Mouse (Mus musculus) neural tube, embryonic 13.5 days (tissue): Measurements from ENCODE around the gene Bcl2l13. TPM values are rescaled to one million over a fixed set of nuclear protein-coding genes. Genes with fewer than 3 reads are reported as not detected.
A peak's percentile ranks its signal among the peaks of the same experiment; 100 is the strongest.

ENCODE experiments used
- ATAC-seq: fragments of 200-750 bp; cut with Nextera tagmentation; 2 replicates; pipeline ENCODE4 v1.8.0; 2017; ENCODE audit warnings: low read depth, mild to moderate bottlenecking, moderate TSS enrichment, moderate library complexity
- H3K27ac ChIP-seq: fragments of 300-500 bp; sonication (generic); replicated peaks from 2 replicates; pipeline ENCODE4 v1.5.1; 2015; ENCODE audit warnings: moderate library complexity, mild to moderate bottlenecking, inconsistent platforms
- H3K27me3 ChIP-seq: fragments of 300-500 bp; sonication (generic); 2 replicates; pipeline ENCODE4 v1.6.1; 2015; ENCODE audit warnings: mild to moderate bottlenecking, inconsistent platforms
- H3K36me3 ChIP-seq: fragments of 300-500 bp; sonication (generic); 2 replicates; pipeline ENCODE4 v1.6.1; 2015; ENCODE audit warnings: mild to moderate bottlenecking, inconsistent platforms
- H3K4me1 ChIP-seq: fragments of 300-500 bp; sonication (generic); replicated peaks from 2 replicates; pipeline ENCODE4 v1.6.1; 2015; ENCODE audit warnings: inconsistent platforms
- H3K4me2 ChIP-seq: fragments of 300-500 bp; sonication (generic); 2 replicates; pipeline ENCODE4 v1.6.1; 2015; ENCODE audit warnings: inconsistent platforms, mild to moderate bottlenecking, moderate library complexity
- H3K4me3 ChIP-seq: fragments of 300-500 bp; sonication (generic); 2 replicates; pipeline ENCODE4 v1.5.1; 2015; ENCODE audit warnings: mild to moderate bottlenecking, inconsistent platforms
- H3K9ac ChIP-seq: fragments of 300-500 bp; sonication (generic); 2 replicates; pipeline ENCODE4 v1.6.1; 2015; ENCODE audit warnings: moderate library complexity, mild to moderate bottlenecking, inconsistent platforms
- H3K9me3 ChIP-seq: fragments of 300-500 bp; sonication (generic); 2 replicates; pipeline ENCODE4 v1.6.1; 2016; ENCODE audit warnings: inconsistent platforms
- WGBS: fragments of 180-500 bp; shearing (Covaris S2); methylation state at CpG from one replicate; pipeline ENCODE4 v1.1.7; 2015; 5-methylcytosine and 5-hydroxymethylcytosine counted together
- polyA plus RNA-seq: library from polyadenylated mRNA; unstranded; fragments of >200 nt; fragmentation: Nextera tagmentation; extraction: Ambion mirVana; gene quantifications from 2 replicates; pipeline ENCODE4 v1.2.1, GENCODE M21; 2015

Gene Bcl2l13
- polyA plus RNA-seq, 1 experiment from 2014 or later = 23.6 TPM

- Histone ChIP-seq H3K9me3 (no peaks in the 10 kb centered on the region), H3K27ac (no peak overlapping the region), H3K36me3 (peaks cover 28% of the 10 kb centered on the region), H3K4me3 (no peak overlapping the region), H3K9ac (no peak overlapping the region), H3K27me3 (no peaks in the 10 kb centered on the region), H3K4me1 (no peaks in the 10 kb centered on the region), H3K4me2 (no peak overlapping the region)
- 83% methylated on average over 2 of the region's 2 CpGs for WGBS
- no peak for ATAC-seq
Measured at GRCm38 (mm10) chr6:120871286-120871685, 35.3 kb downstream of the Bcl2l13 start.

GRCm38 (mm10) chr6:120873874-120874273, 37.9 kb downstream of the Bcl2l13 start:
- H3K4me3 ChIP-seq = no peak overlapping the region
- WGBS = 81% methylated on average over 9 of the region's 9 CpGs
- H3K27me3 ChIP-seq = no peaks in the 10 kb centered on the region
- no peak for ATAC-seq
- no peak overlapping the region for H3K9ac ChIP-seq
- no peak overlapping the region for H3K4me2 ChIP-seq
- peaks cover 35% of the 10 kb centered on the region for H3K36me3 ChIP-seq
- no peaks in the 10 kb centered on the region for H3K9me3 ChIP-seq
- H3K27ac ChIP-seq = no peak overlapping the region
- H3K4me1 ChIP-seq = no peaks in the 10 kb centered on the region

GRCm38 (mm10) chr6:120879046-120879445, 43.0 kb downstream of the Bcl2l13 start:
- no peaks in the 10 kb centered on the region for H3K27me3 ChIP-seq
- H3K36me3 ChIP-seq = peaks cover 59% of the 10 kb centered on the region
- H3K27ac ChIP-seq = no peak overlapping the region
- H3K4me3 ChIP-seq = no peak overlapping the region
- H3K4me1 ChIP-seq = 0 out of 2 replicates have a peak, but pooled peaks cover under 1% of the 10 kb centered on the region
- WGBS = 91% methylated on average over 5 of the region's 5 CpGs
- H3K9ac ChIP-seq = no peak overlapping the region
- H3K4me2 ChIP-seq = no peak overlapping the region
- H3K9me3 ChIP-seq = no peaks in the 10 kb centered on the region
- no peak for ATAC-seq

- Histone ChIP-seq H3K4me3 (no peak overlapping the region), H3K4me2 (no peak overlapping the region), H3K9ac (no peak overlapping the region), H3K27ac (peak overlapping the region; percentile 38; the same call in 1 of the 2 replicates), H3K4me1 (peaks cover 7% of the 10 kb centered on the region; the same call in 1 of the 2 replicates), H3K36me3 (peaks cover 65% of the 10 kb centered on the region), H3K27me3 (no peaks in the 10 kb centered on the region), H3K9me3 (no peaks in the 10 kb centered on the region)
- WGBS = 54% methylated on average over 6 of the region's 6 CpGs
- peak; percentile 47; the same call in 1 of the 2 replicates for ATAC-seq
Measured at GRCm38 (mm10) chr6:120884436-120884835, 48.4 kb downstream of the Bcl2l13 start.

GRCm38 (mm10) chr6:120886696-120887095, 50.7 kb downstream of the Bcl2l13 start:
- no peak overlapping the region for H3K4me3 ChIP-seq
- no peaks in the 10 kb centered on the region for H3K27me3 ChIP-seq
- WGBS = 90% methylated on average over 17 of the region's 17 CpGs
- no peak for ATAC-seq
- H3K4me1 ChIP-seq = peaks cover 7% of the 10 kb centered on the region; the same call in 1 of the 2 replicates
- H3K9me3 ChIP-seq = no peaks in the 10 kb centered on the region
- H3K27ac ChIP-seq = no peak overlapping the region
- peaks cover 76% of the 10 kb centered on the region for H3K36me3 ChIP-seq
- H3K9ac ChIP-seq = no peak overlapping the region
- no peak overlapping the region for H3K4me2 ChIP-seq

GRCm38 (mm10) chr6:120894089-120894488, 58.1 kb downstream of the Bcl2l13 start:
- Histone ChIP-seq H3K4me2 (no peak overlapping the region), H3K4me1 (no peaks in the 10 kb centered on the region), H3K36me3 (peaks cover 61% of the 10 kb centered on the region), H3K9me3 (no peaks in the 10 kb centered on the region), H3K27me3 (no peaks in the 10 kb centered on the region), H3K4me3 (no peak overlapping the region), H3K9ac (no peak overlapping the region), H3K27ac (no peak overlapping the region)
- no peak for ATAC-seq
- 97% methylated on average over 9 of the region's 9 CpGs for WGBS

GRCm38 (mm10) chr6:120894524-120894923, 58.5 kb downstream of the Bcl2l13 start:
- WGBS = 91% methylated on average over 9 of the region's 9 CpGs
- H3K36me3 ChIP-seq = peaks cover 56% of the 10 kb centered on the region
- H3K4me3 ChIP-seq = no peak overlapping the region
- no peaks in the 10 kb centered on the region for H3K9me3 ChIP-seq
- ATAC-seq = no peak
- H3K27ac ChIP-seq = no peak overlapping the region
- no peaks in the 10 kb centered on the region for H3K27me3 ChIP-seq
- no peak overlapping the region for H3K4me2 ChIP-seq
- no peak overlapping the region for H3K9ac ChIP-seq
- H3K4me1 ChIP-seq = no peaks in the 10 kb centered on the region

- Histone ChIP-seq H3K27ac (no peak overlapping the region), H3K27me3 (no peaks in the 10 kb centered on the region), H3K9me3 (no peaks in the 10 kb centered on the region), H3K4me1 (no peaks in the 10 kb centered on the region), H3K9ac (no peak overlapping the region), H3K4me2 (no peak overlapping the region), H3K4me3 (no peak overlapping the region), H3K36me3 (peaks cover 20% of the 10 kb centered on the region)
- ATAC-seq = peak; percentile 71; the same call in 1 of the 2 replicates
- 67% methylated on average over 6 of the region's 6 CpGs for WGBS
Measured at GRCm38 (mm10) chr6:120898188-120898833, 62.3 kb downstream of the Bcl2l13 start.

GRCm38 (mm10) chr6:120901776-120902645, 66.0 kb downstream of the Bcl2l13 start:
- no peak for ATAC-seq
- Histone ChIP-seq H3K36me3 (no peaks in the 10 kb centered on the region), H3K4me2 (no peak overlapping the region), H3K27ac (no peak overlapping the region), H3K4me1 (no peaks in the 10 kb centered on the region), H3K4me3 (no peak overlapping the region), H3K9me3 (no peaks in the 10 kb centered on the region), H3K9ac (no peak overlapping the region), H3K27me3 (no peaks in the 10 kb centered on the region)
- 88% methylated on average over 14 of the region's 14 CpGs for WGBS

GRCm38 (mm10) chr6:120903450-120903912, 67.5 kb downstream of the Bcl2l13 start:
- H3K4me1 ChIP-seq = no peaks in the 10 kb centered on the region

GRCm38 (mm10) chr6:120903961-120904360, 67.9 kb downstream of the Bcl2l13 start:
- H3K4me3 ChIP-seq = no peak overlapping the region
- no peak overlapping the region for H3K4me2 ChIP-seq
- WGBS = 88% methylated on average over 11 of the region's 11 CpGs
- no peak overlapping the region for H3K27ac ChIP-seq
- H3K27me3 ChIP-seq = no peaks in the 10 kb centered on the region
- H3K9me3 ChIP-seq = no peaks in the 10 kb centered on the region
- no peaks in the 10 kb centered on the region for H3K36me3 ChIP-seq
- no peak overlapping the region for H3K9ac ChIP-seq
- no peaks in the 10 kb centered on the region for H3K4me1 ChIP-seq
- ATAC-seq = no peak

More at GRCm38 (mm10) chr6:120903450-120903912, 67.5 kb downstream of the Bcl2l13 start:
- H3K9ac ChIP-seq = no peak overlapping the region
- no peak overlapping the region for H3K4me3 ChIP-seq
- H3K27me3 ChIP-seq = no peaks in the 10 kb centered on the region
- no peak for ATAC-seq
- H3K27ac ChIP-seq = no peak overlapping the region
- no peak overlapping the region for H3K4me2 ChIP-seq
- no peaks in the 10 kb centered on the region for H3K9me3 ChIP-seq
- no peaks in the 10 kb centered on the region for H3K36me3 ChIP-seq
- WGBS = 64% methylated on average over 5 of the region's 5 CpGs

- no peak overlapping the region for H3K9ac ChIP-seq
- no peak overlapping the region for H3K27ac ChIP-seq
- no peak overlapping the region for H3K4me3 ChIP-seq
- no peaks in the 10 kb centered on the region for H3K27me3 ChIP-seq
- no peaks in the 10 kb centered on the region for H3K9me3 ChIP-seq
- no peak for ATAC-seq
- H3K4me2 ChIP-seq = no peak overlapping the region
- H3K4me1 ChIP-seq = no peaks in the 10 kb centered on the region
- H3K36me3 ChIP-seq = no peaks in the 10 kb centered on the region
- WGBS = 81% methylated on average over 5 of the region's 5 CpGs
Measured at GRCm38 (mm10) chr6:120905111-120905510, 69.1 kb downstream of the Bcl2l13 start.
